Mouse (Mus musculus) C2C12 (cell line): Measurements from ENCODE around the gene Oscar. TPM values are rescaled to one million over a fixed set of nuclear protein-coding genes. Genes with fewer than 3 reads are reported as not detected.

ENCODE experiments used
- H3K27me3 ChIP-seq: one replicate; pipeline ENCODE4 v1.6.1; 2011; ENCODE audit not compliant: control insufficient read depth, insufficient read depth, insufficient read length
- H3K36me3 ChIP-seq: one replicate; pipeline ENCODE4 v1.6.1; 2011; ENCODE audit not compliant: control insufficient read depth, insufficient read depth
- H3K4me3 ChIP-seq: one replicate; pipeline ENCODE4 v1.5.1; 2011; ENCODE audit warnings: mild to moderate bottlenecking, control low read depth; ENCODE audit not compliant: poor library complexity, insufficient read depth, severe bottlenecking
- H3K79me2 ChIP-seq: one replicate; pipeline ENCODE4 v1.6.1; 2011; ENCODE audit not compliant: control insufficient read depth, insufficient read depth
- H3K79me3 ChIP-seq: one replicate; pipeline ENCODE4 v1.6.1; 2011; ENCODE audit warnings: low read depth, control low read depth
- H3ac ChIP-seq: one replicate; pipeline ENCODE3; 2011; ENCODE audit warnings: low read depth; ENCODE audit not compliant: control insufficient read depth, insufficient read length
- CEBPB ChIP-seq: IDR thresholded peaks from one replicate; pipeline ENCODE4 v1.6.1; 2011; ENCODE audit warnings: low read depth, mild to moderate bottlenecking, control low read depth, moderate library complexity
- CTCF ChIP-seq: IDR thresholded peaks from one replicate; pipeline ENCODE4 v1.5.1; 2011; ENCODE audit not compliant: control insufficient read depth, insufficient read depth, insufficient read length
- FOSL1 ChIP-seq: IDR thresholded peaks from one replicate; pipeline ENCODE4 v1.8.0; 2011; ENCODE audit warnings: mild to moderate bottlenecking, low read length; ENCODE audit not compliant: poor library complexity, insufficient read depth, severe bottlenecking
- MAX ChIP-seq: IDR thresholded peaks from one replicate; pipeline ENCODE4 v1.6.1; 2011; ENCODE audit warnings: mild to moderate bottlenecking, control low read depth
- MYOD1 ChIP-seq: IDR thresholded peaks from one replicate; pipeline ENCODE4 v1.6.1; 2011; ENCODE audit warnings: low read depth; ENCODE audit not compliant: control insufficient read depth, insufficient read length
- MYOG ChIP-seq: IDR thresholded peaks from one replicate; pipeline ENCODE4 v1.6.1; 2011; ENCODE audit not compliant: control insufficient read depth, insufficient read length; ENCODE audit errors: extremely low read depth
- USF1 ChIP-seq: IDR thresholded peaks from one replicate; pipeline ENCODE4 v1.6.1; 2011; ENCODE audit warnings: low read depth, mild to moderate bottlenecking, control low read depth, moderate library complexity
- long read RNA-seq, 2 experiments: library from polyadenylated mRNA; unstranded; transcript quantifications; one replicate each; pipeline ENCODE4 v2.0.0; 2019 to 2020
- polyA plus RNA-seq: library from polyadenylated mRNA; unstranded; fragments of >200 nt; fragmentation: generic; extraction: Trizol; gene quantifications from one replicate; pipeline ENCODE4 v1.2.1, GENCODE M21; 2012; ENCODE audit warnings: missing spikeins

Gene Oscar
- polyA plus RNA-seq = 0.05 TPM
- long read RNA-seq, experiment 1 = 0 reads
- long read RNA-seq, experiment 2 = 0 reads

GRCm38 (mm10) chr7:3616057-3616388 is at the start of gene Oscar:
Oscar (minus strand) TSS chr7:3616157.
- Histone ChIP-seq H3K4me3 (peak within 1 kb of the TSS; percentile 11), H3K27me3 (peaks cover 9% of the 10 kb centered on the region), H3K79me2 (no peaks in the 10 kb centered on the region), H3K36me3 (peaks cover 5% of the 10 kb centered on the region), H3K79me3 (peaks cover 2% of the 10 kb centered on the region), H3ac (no peak within 1 kb of the TSS)
- TF ChIP-seq FOSL1 (no peak), MYOG (no peak)

- Histone ChIP-seq H3K36me3 (peaks cover 12% of the 10 kb centered on the region), H3K79me2 (peaks cover 18% of the 10 kb centered on the region), H3ac (peak within 1 kb of the TSS; percentile 99), H3K27me3 (no peaks in the 10 kb centered on the region), H3K4me3 (peak within 1 kb of the TSS; percentile 48), H3K79me3 (peaks cover 8% of the 10 kb centered on the region)
- TF ChIP-seq MAX = peak; percentile 54
- TF ChIP-seq MYOG = no peak
Measured at GRCm38 (mm10) chr7:3665215-3666114, 49.5 kb upstream of the Oscar start, which contains the start of gene Leng1. Leng1 (minus strand) TSS chr7:3665840.

- Histone ChIP-seq H3K79me2 (peaks cover 18% of the 10 kb centered on the region), H3K79me3 (peaks cover 8% of the 10 kb centered on the region), H3ac (peak overlapping the region; percentile 99), H3K4me3 (peak overlapping the region; percentile 48), H3K27me3 (no peaks in the 10 kb centered on the region), H3K36me3 (peaks cover 18% of the 10 kb centered on the region)
- TF ChIP-seq FOSL1 (no peak), MYOD1 (no peak), CEBPB (no peak), CTCF (no peak), USF1 (no peak), MAX (no peak), MYOG (no peak)
Measured at GRCm38 (mm10) chr7:3664524-3665214, 48.7 kb upstream of the Oscar start.

GRCm38 (mm10) chr7:3658578-3658977 is 42.6 kb upstream of the Oscar start:
- Histone ChIP-seq H3K79me2 (peaks cover 2% of the 10 kb centered on the region), H3K4me3 (no peak overlapping the region), H3K27me3 (no peaks in the 10 kb centered on the region), H3K79me3 (peaks cover under 1% of the 10 kb centered on the region), H3K36me3 (peaks cover 62% of the 10 kb centered on the region), H3ac (no peak overlapping the region)
- TF ChIP-seq MYOD1 = no peak
- TF ChIP-seq CEBPB = no peak
- no peak for TF ChIP-seq MAX
- TF ChIP-seq FOSL1 = no peak
- TF ChIP-seq CTCF = no peak
- no peak for TF ChIP-seq USF1
- no peak for TF ChIP-seq MYOG

GRCm38 (mm10) chr7:3656966-3657365 is 41.0 kb upstream of the Oscar start:
- TF ChIP-seq MYOG (no peak), MAX (no peak), FOSL1 (no peak), CEBPB (no peak), MYOD1 (no peak), USF1 (no peak), CTCF (no peak)
- Histone ChIP-seq H3K36me3 (peaks cover 78% of the 10 kb centered on the region), H3K79me3 (peaks cover 2% of the 10 kb centered on the region), H3ac (no peak overlapping the region), H3K4me3 (no peak overlapping the region), H3K27me3 (no peaks in the 10 kb centered on the region), H3K79me2 (peaks cover 6% of the 10 kb centered on the region)

- Histone ChIP-seq H3K4me3 (peak overlapping the region; percentile 57), H3K36me3 (peaks cover 12% of the 10 kb centered on the region), H3K27me3 (no peaks in the 10 kb centered on the region), H3K79me2 (peaks cover 56% of the 10 kb centered on the region), H3K79me3 (peaks cover 47% of the 10 kb centered on the region), H3ac (peak overlapping the region; percentile 100)
- no peak for TF ChIP-seq CEBPB
- no peak for TF ChIP-seq MYOG
- TF ChIP-seq MYOD1 = no peak
- no peak for TF ChIP-seq FOSL1
- no peak for TF ChIP-seq CTCF
- no peak for TF ChIP-seq USF1
- TF ChIP-seq MAX = no peak
Measured at GRCm38 (mm10) chr7:3646641-3647040, 30.7 kb upstream of the Oscar start.
